Mouse (Mus musculus) bone marrow macrophage, adult 2 months (primary cell): ENCODE results near the gene Scn3a.

Experiments
- CTCF ChIP-seq: IDR thresholded peaks from 2 replicates; pipeline ENCODE4 v1.5.1; 2012; ENCODE audit warnings: low read depth, mild to moderate bottlenecking, low read length, moderate library complexity
- POLR2A ChIP-seq: IDR thresholded peaks from 2 replicates; pipeline ENCODE4 v1.6.1; 2012; ENCODE audit warnings: mild to moderate bottlenecking, low read depth, low read length, borderline replicate concordance

- TF ChIP-seq POLR2A (no peak), CTCF (no peak)
Observed at GRCm38 (mm10) chr2:65554662-65555061, 12.8 kb downstream of the Scn3a start.
